Mouse (Mus musculus) E14TG2a.4 (cell line): Measurements from ENCODE around the gene Vamp4.

ENCODE experiments used
- CTCF ChIP-seq: conservative IDR thresholded peaks from 2 replicates; pipeline ENCODE4 v1.5.1; 2014; ENCODE audit warnings: low read length
- POU5F1 ChIP-seq: IDR thresholded peaks from 2 replicates; pipeline ENCODE4 v1.6.1; 2014; ENCODE audit warnings: low read length, borderline replicate concordance

DNA sequence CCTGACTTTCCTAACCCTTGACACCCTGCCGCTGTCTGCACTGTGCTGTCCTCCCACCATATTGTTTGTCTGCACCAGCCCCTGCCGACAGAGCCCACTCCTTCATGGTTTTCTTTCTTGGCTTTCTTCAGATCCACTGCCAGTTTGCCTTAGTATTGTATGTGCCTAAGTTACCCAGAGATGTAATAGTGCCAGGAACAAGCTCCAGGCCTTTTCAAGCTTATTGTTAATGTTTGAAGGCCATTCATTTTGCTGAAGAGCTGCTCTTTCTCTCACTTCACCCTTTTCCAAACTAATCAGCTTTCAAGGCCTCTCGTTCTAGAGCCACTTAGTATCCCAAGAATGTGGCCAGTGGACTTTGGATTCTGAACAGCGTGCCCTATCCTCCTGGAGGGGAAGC, 40.9 kb downstream of the Vamp4 start:
- TF ChIP-seq CTCF (no peak), POU5F1 (no peak)
